ENCODE assay signal across 12 mouse cellular contexts in genomic region chr5:83518661-83519060, GRCm38 (mm10).
DNase-seq lines count a peak whose midpoint lies in the region; ATAC-seq and TF ChIP-seq lines count a peak whose summit lies in the region.
"Had no signal": no experiment of that assay in that cellular context is flagged by ENCODE, and none has a peak within 500 bp of the region (broad histone marks: within the 10 kb centered on the region; RNA-seq: fewer than 3 reads in every experiment).

No protein-coding gene starts in this region.

- H3K4me2 ChIP-seq in intestine, postnatal 0 days (replicated peaks; ENCODE audit: low read depth): no peak overlapping the region
- H3K4me2 ChIP-seq in intestine, embryonic 15.5 days (replicated peaks): no peak overlapping the region
- H3K4me2 ChIP-seq: kidney, embryonic 15.5 days; neural tube, embryonic 13.5 days had no signal

- 71% methylated on average over 1 of the region's 1 CpGs for WGBS in intestine, postnatal 0 days
- WGBS in intestine, embryonic 15.5 days: 61% methylated on average over 1 of the region's 1 CpGs

- peak; percentile 50 for TF ChIP-seq CTCF in intestine, postnatal 0 days (IDR thresholded peaks at IDR 0.05; ENCODE audit: low read depth)

- no peak overlapping the region for H3K9ac ChIP-seq in intestine, postnatal 0 days (ENCODE audit: low read depth, low read length)
- H3K9ac ChIP-seq in intestine, embryonic 15.5 days: no peak overlapping the region
- H3K9ac ChIP-seq in ES-E14 (ENCODE audit: insufficient read depth, low read depth, low read length, poor library complexity, severe bottlenecking): no peak overlapping the region
- H3K9ac ChIP-seq: kidney, embryonic 15.5 days; neural tube, embryonic 13.5 days had no signal

- H3K36me3 ChIP-seq in intestine, postnatal 0 days (ENCODE audit: control insufficient read depth, insufficient read depth): no peaks in the 10 kb centered on the region
- H3K36me3 ChIP-seq in intestine, embryonic 15.5 days: no peaks in the 10 kb centered on the region
- H3K36me3 ChIP-seq in ES-E14 (ENCODE audit: control insufficient read depth, insufficient read depth, low read length, poor library complexity, severe bottlenecking): no peaks in the 10 kb centered on the region
- H3K36me3 ChIP-seq: kidney, embryonic 15.5 days; neural tube, embryonic 13.5 days had no signal

- no peaks in the 10 kb centered on the region for H3K4me1 ChIP-seq in intestine, postnatal 0 days (replicated peaks; ENCODE audit: control insufficient read depth, insufficient read depth, low read length)
- H3K4me1 ChIP-seq in intestine, embryonic 15.5 days (replicated peaks): no peaks in the 10 kb centered on the region
- no peaks in the 10 kb centered on the region for H3K4me1 ChIP-seq in ES-E14 (ENCODE audit: control insufficient read depth in 2 of 2, insufficient read depth in 2 of 2, low read length in 2 of 2, poor library complexity in 1 of 2)
- H3K4me1 ChIP-seq: kidney, embryonic 15.5 days; neural tube, embryonic 13.5 days had no signal

- no peak overlapping the region for H3K4me3 ChIP-seq in intestine, postnatal 0 days (ENCODE audit: low read depth, low read length)
- H3K4me3 ChIP-seq in intestine, embryonic 15.5 days (replicated peaks): no peak overlapping the region
- no peak overlapping the region for H3K4me3 ChIP-seq in ES-E14 (ENCODE audit: insufficient read depth in 1 of 2, low read depth in 1 of 2, low read length in 2 of 2, poor library complexity in 1 of 2, severe bottlenecking in 1 of 2)
- H3K4me3 ChIP-seq: erythroblast, embryonic 14.5 days; kidney, embryonic 15.5 days; neural tube, embryonic 13.5 days had no signal

- in situ Hi-C loops in ES-E14 (cut with MboI; ENCODE audit: low sequenced_read_pairs in 2 of 2, unreplicated experiment in 2 of 2): no loop called here

- peak; percentile 59 for DNase-seq in 416B (ENCODE audit: low read depth)
- no peak for DNase-seq in ES-E14 (ENCODE audit: low read depth, low spot score)
- DNase-seq in embryo, embryonic 11.5 days (ENCODE audit: low read depth, low spot score): peak; percentile 5
- DNase-seq in gastrocnemius, adult 8-10 months (ENCODE audit: low spot score in 2 of 2): no peak
- DNase-seq: cerebellum, adult 11-12 months; lung, postnatal 4 days had no signal

- no peak overlapping the region for H3K27ac ChIP-seq in intestine, postnatal 0 days (ENCODE audit: low read depth, low read length)
- H3K27ac ChIP-seq in intestine, embryonic 15.5 days: no peak overlapping the region
- no peak overlapping the region for H3K27ac ChIP-seq in ES-E14 (ENCODE audit: insufficient read depth, low read depth, low read length, poor library complexity, severe bottlenecking)
- H3K27ac ChIP-seq: kidney, embryonic 15.5 days; neural tube, embryonic 13.5 days had no signal

- no peaks in the 10 kb centered on the region for H3K9me3 ChIP-seq in intestine, postnatal 0 days (ENCODE audit: control insufficient read depth)
- H3K9me3 ChIP-seq in intestine, embryonic 15.5 days: no peaks in the 10 kb centered on the region
- H3K9me3 ChIP-seq in ES-E14 (ENCODE audit: control insufficient read depth, insufficient read depth, low read depth, low read length): no peaks in the 10 kb centered on the region
- H3K9me3 ChIP-seq: kidney, embryonic 15.5 days; neural tube, embryonic 13.5 days had no signal

- no peak for ATAC-seq in intestine, postnatal 0 days
- ATAC-seq in intestine, embryonic 15.5 days: no peak
- ATAC-seq in megakaryocyte progenitor cell, adult 5-6 weeks (replicated peaks; ENCODE audit: poor library complexity): no peak

- no peaks in the 10 kb centered on the region for H3K27me3 ChIP-seq in intestine, postnatal 0 days (replicated peaks; ENCODE audit: control insufficient read depth, insufficient read depth, low read length)
- H3K27me3 ChIP-seq in intestine, embryonic 15.5 days (replicated peaks): no peaks in the 10 kb centered on the region
- H3K27me3 ChIP-seq: kidney, embryonic 15.5 days; neural tube, embryonic 13.5 days had no signal

TF ChIP-seq in ES-E14, 5 proteins besides CTCF, POLR2A, EP300 and RAD21:
- TF ChIP-seq ZC3H11A (IDR thresholded peaks at IDR 0.05; ENCODE audit: borderline replicate concordance, low read depth, low read length) (peak; percentile 42; the same call in 1 of the 2 replicates), HCFC1 (IDR thresholded peaks at IDR 0.05; ENCODE audit: borderline replicate concordance, insufficient read depth, low read length) (no peak), MAFK (IDR thresholded peaks at IDR 0.05; ENCODE audit: insufficient read depth, low read depth, low read length) (no peak), CHD2 (IDR thresholded peaks at IDR 0.05; ENCODE audit: low read depth, low read length) (no peak), ZNF384 (IDR thresholded peaks at IDR 0.05; ENCODE audit: low read depth, low read length) (no peak)

Comparison
In these comparisons a context has a peak if more than half of its experiments do, and no peak if none do; other contexts are left out.
1. DNase-seq: peak in 416B (single experiment) and embryo, embryonic 11.5 days (single experiment); none in ES-E14 (single experiment) and gastrocnemius, adult 8-10 months (0 of 2).